Mouse (Mus musculus) forebrain, embryonic 11.5 days (tissue): ENCODE data around the gene Syt3. TPM values are rescaled to one million over a fixed set of nuclear protein-coding genes. Genes with fewer than 3 reads are reported as not detected.

ENCODE experiments used
- ATAC-seq: fragments of 200-750 bp; cut with Nextera tagmentation; replicated peaks from 2 replicates; pipeline ENCODE4 v1.8.0; 2017; ENCODE audit warnings: moderate TSS enrichment; ENCODE audit not compliant: low FRiP score
- DNase-seq: peaks from one replicate; pipeline ENCODE4 v3.0.0-alpha.2; 2017; ENCODE audit warnings: low spot score
- H3K27ac ChIP-seq: fragments of 300-500 bp; sonication (generic); 2 replicates; pipeline ENCODE4 v1.5.1; 2014; ENCODE audit warnings: low read depth, low read length
- H3K27me3 ChIP-seq: fragments of 300-500 bp; sonication (generic); 2 replicates; pipeline ENCODE4 v1.6.1; 2014; ENCODE audit warnings: mild to moderate bottlenecking, low read length, mixed read lengths; ENCODE audit not compliant: control insufficient read depth, insufficient read depth
- H3K36me3 ChIP-seq: fragments of 300-500 bp; sonication (generic); 2 replicates; pipeline ENCODE4 v1.6.1; 2014; ENCODE audit warnings: mild to moderate bottlenecking, low read length, moderate library complexity, mixed read lengths; ENCODE audit not compliant: control insufficient read depth, insufficient read depth
- H3K4me1 ChIP-seq: fragments of 300-500 bp; sonication (generic); replicated peaks from 2 replicates; pipeline ENCODE4 v1.6.1; 2014; ENCODE audit warnings: low read length, mixed read lengths; ENCODE audit not compliant: control insufficient read depth, insufficient read depth
- H3K4me2 ChIP-seq: fragments of 300-500 bp; sonication (generic); 2 replicates; pipeline ENCODE4 v1.6.1; 2014; ENCODE audit warnings: low read depth, mild to moderate bottlenecking, low read length, moderate library complexity, mixed read lengths; ENCODE audit not compliant: severe bottlenecking
- H3K4me3 ChIP-seq: fragments of 300-500 bp; sonication (generic); 2 replicates; pipeline ENCODE4 v1.5.1; 2014; ENCODE audit warnings: low read depth, low read length
- H3K9ac ChIP-seq: fragments of 300-500 bp; sonication (generic); 2 replicates; pipeline ENCODE4 v1.6.1; 2014; ENCODE audit warnings: low read length
- H3K9me3 ChIP-seq: fragments of 300-500 bp; sonication (generic); 2 replicates; pipeline ENCODE4 v1.6.1; 2016; ENCODE audit warnings: low read length, mixed read lengths; ENCODE audit not compliant: control insufficient read depth
- WGBS: fragments of 180-500 bp; shearing (Covaris S2); extraction: QIAGEN DNeasy Blood & Tissue Kit; methylation state at CpG from one replicate; pipeline ENCODE4 v1.1.7; 2014; 5-methylcytosine and 5-hydroxymethylcytosine counted together
- polyA plus RNA-seq: library from polyadenylated mRNA; unstranded; fragments of >200 nt; fragmentation: Nextera tagmentation; extraction: Ambion mirVana; gene quantifications from 2 replicates; pipeline ENCODE4 v1.2.1, GENCODE M21; 2014

Syt3 gene
- polyA plus RNA-seq, 1 experiment from 2014 or later = 4.0 TPM

GRCm38 (mm10) chr7:44432550-44432949 is 48.6 kb downstream of the Syt3 start:
- no peaks in the 10 kb centered on the region for H3K9me3 ChIP-seq
- no peaks in the 10 kb centered on the region; the same call in 1 of the 2 replicates for H3K27me3 ChIP-seq
- WGBS = 80% methylated on average over 6 of the region's 6 CpGs
- no peak overlapping the region for H3K4me3 ChIP-seq
- peaks cover 21% of the 10 kb centered on the region for H3K4me1 ChIP-seq
- no peak overlapping the region for H3K27ac ChIP-seq
- DNase-seq (no peak), ATAC-seq (no peak)
- H3K4me2 ChIP-seq = no peak overlapping the region
- no peak overlapping the region for H3K9ac ChIP-seq
- no peaks in the 10 kb centered on the region for H3K36me3 ChIP-seq

- Histone ChIP-seq H3K36me3 (no peaks in the 10 kb centered on the region), H3K9me3 (no peaks in the 10 kb centered on the region), H3K4me3 (no peak overlapping the region), H3K27me3 (no peaks in the 10 kb centered on the region; the same call in 1 of the 2 replicates), H3K9ac (no peak overlapping the region), H3K27ac (no peak overlapping the region), H3K4me2 (no peak overlapping the region), H3K4me1 (peaks cover 15% of the 10 kb centered on the region)
- WGBS = under 1% methylated on average over 7 of the region's 7 CpGs
- DNase-seq = peak; percentile 86
- ATAC-seq = peak; percentile 62
These were observed 49.5 kb downstream of the Syt3 start for GRCm38 (mm10) chr7:44433371-44433770.

GRCm38 (mm10) chr7:44434089-44434488 is 50.2 kb downstream of the Syt3 start:
- H3K4me2 ChIP-seq = no peak overlapping the region
- 85% methylated on average over 9 of the region's 9 CpGs for WGBS
- H3K4me3 ChIP-seq = no peak overlapping the region
- ATAC-seq (no peak), DNase-seq (no peak)
- H3K27me3 ChIP-seq = no peaks in the 10 kb centered on the region; the same call in 1 of the 2 replicates
- no peaks in the 10 kb centered on the region for H3K36me3 ChIP-seq
- no peaks in the 10 kb centered on the region for H3K9me3 ChIP-seq
- H3K4me1 ChIP-seq = peaks cover 15% of the 10 kb centered on the region
- H3K9ac ChIP-seq = no peak overlapping the region
- no peak overlapping the region for H3K27ac ChIP-seq

GRCm38 (mm10) chr7:44435796-44436195 is 51.9 kb downstream of the Syt3 start:
- DNase-seq (no peak), ATAC-seq (no peak)
- no peaks in the 10 kb centered on the region for H3K36me3 ChIP-seq
- 72% methylated on average over 5 of the region's 5 CpGs for WGBS
- no peak overlapping the region for H3K9ac ChIP-seq
- no peaks in the 10 kb centered on the region for H3K27me3 ChIP-seq
- no peak overlapping the region for H3K4me3 ChIP-seq
- no peak overlapping the region for H3K4me2 ChIP-seq
- no peak overlapping the region for H3K27ac ChIP-seq
- no peaks in the 10 kb centered on the region for H3K9me3 ChIP-seq
- H3K4me1 ChIP-seq = peaks cover 5% of the 10 kb centered on the region

- H3K27ac ChIP-seq = no peak overlapping the region
- no peak overlapping the region for H3K4me3 ChIP-seq
- H3K9me3 ChIP-seq = no peaks in the 10 kb centered on the region
- WGBS = 15% methylated on average over 1 of the region's 1 CpGs
- no peaks in the 10 kb centered on the region for H3K27me3 ChIP-seq
- no peaks in the 10 kb centered on the region for H3K36me3 ChIP-seq
- H3K9ac ChIP-seq = no peak overlapping the region
- H3K4me1 ChIP-seq = peaks cover 3% of the 10 kb centered on the region
- no peak overlapping the region for H3K4me2 ChIP-seq
- DNase-seq (no peak), ATAC-seq (no peak)
These were observed 52.4 kb downstream of the Syt3 start for GRCm38 (mm10) chr7:44436267-44436666.

GRCm38 (mm10) chr7:44437188-44437587 is 53.3 kb downstream of the Syt3 start:
- H3K4me2 ChIP-seq = no peak overlapping the region
- ATAC-seq (no peak), DNase-seq (no peak)
- WGBS = 93% methylated on average over 1 of the region's 1 CpGs
- H3K9ac ChIP-seq = no peak overlapping the region
- no peak overlapping the region for H3K4me3 ChIP-seq
- peaks cover 2% of the 10 kb centered on the region; the same call in 1 of the 2 replicates for H3K4me1 ChIP-seq
- H3K27me3 ChIP-seq = no peaks in the 10 kb centered on the region
- no peaks in the 10 kb centered on the region for H3K9me3 ChIP-seq
- no peaks in the 10 kb centered on the region for H3K36me3 ChIP-seq
- no peak overlapping the region for H3K27ac ChIP-seq

GRCm38 (mm10) chr7:44437933-44438332 is 54.0 kb downstream of the Syt3 start:
- Histone ChIP-seq H3K27ac (no peak overlapping the region), H3K36me3 (no peaks in the 10 kb centered on the region), H3K9me3 (no peaks in the 10 kb centered on the region), H3K27me3 (no peaks in the 10 kb centered on the region), H3K4me1 (peaks cover 2% of the 10 kb centered on the region; the same call in 1 of the 2 replicates), H3K9ac (no peak overlapping the region), H3K4me2 (no peak overlapping the region), H3K4me3 (no peak overlapping the region)
- ATAC-seq = no peak
- WGBS = 65% methylated on average over 8 of the region's 8 CpGs
- DNase-seq = no peak

- no peak for DNase-seq
- Histone ChIP-seq H3K4me2 (no peak overlapping the region), H3K27ac (no peak overlapping the region), H3K36me3 (no peaks in the 10 kb centered on the region), H3K4me1 (peaks cover 13% of the 10 kb centered on the region), H3K27me3 (peaks cover 8% of the 10 kb centered on the region), H3K9ac (no peak overlapping the region), H3K9me3 (no peaks in the 10 kb centered on the region), H3K4me3 (no peak overlapping the region)
- no peak for ATAC-seq
- 85% methylated on average over 2 of the region's 2 CpGs for WGBS
These were observed 55.8 kb downstream of the Syt3 start for GRCm38 (mm10) chr7:44439696-44440095.

- no peaks in the 10 kb centered on the region for H3K9me3 ChIP-seq
- peaks cover 20% of the 10 kb centered on the region for H3K4me1 ChIP-seq
- no peak for ATAC-seq
- no peak overlapping the region for H3K4me2 ChIP-seq
- no peak for DNase-seq
- peaks cover 6% of the 10 kb centered on the region; the same call in 1 of the 2 replicates for H3K36me3 ChIP-seq
- H3K27ac ChIP-seq = no peak overlapping the region
- H3K4me3 ChIP-seq = no peak overlapping the region
- no peak overlapping the region for H3K9ac ChIP-seq
- H3K27me3 ChIP-seq = peaks cover 8% of the 10 kb centered on the region
- 94% methylated on average over 1 of the region's 1 CpGs for WGBS
These were observed 56.6 kb downstream of the Syt3 start for GRCm38 (mm10) chr7:44440479-44440878.
